Mouse (Mus musculus) cortical plate, adult 2 months (tissue): ENCODE results near the gene Vps37b. TPM values are rescaled to one million over a fixed set of nuclear protein-coding genes. Genes with fewer than 3 reads are reported as not detected.

Experiments
- H3K27ac ChIP-seq: fragments of 200-500 bp; 2 replicates; pipeline ENCODE4 v1.5.1; 2012; ENCODE audit warnings: low read length, control low read depth, inconsistent platforms; ENCODE audit not compliant: insufficient read depth
- H3K4me1 ChIP-seq: fragments of 200-500 bp; 2 replicates; pipeline ENCODE4 v1.6.1; 2011; ENCODE audit warnings: low read length; ENCODE audit not compliant: control insufficient read depth, insufficient read depth
- H3K4me3 ChIP-seq: fragments of 200-500 bp; 2 replicates; pipeline ENCODE4 v1.5.1; 2011; ENCODE audit warnings: mild to moderate bottlenecking, low read length, control low read depth; ENCODE audit not compliant: insufficient read depth
- CTCF ChIP-seq: fragments of 200-500 bp; IDR thresholded peaks from 2 replicates; pipeline ENCODE4 v1.5.1; 2011; ENCODE audit warnings: mild to moderate bottlenecking, control low read depth, low read length; ENCODE audit not compliant: insufficient read depth; ENCODE audit errors: extremely low read depth
- POLR2A ChIP-seq: fragments of 200-500 bp; IDR thresholded peaks from 2 replicates; pipeline ENCODE4 v1.6.1; 2011; ENCODE audit warnings: mild to moderate bottlenecking, low read length, control low read depth; ENCODE audit not compliant: insufficient read depth; ENCODE audit errors: extremely low read depth
- polyA plus RNA-seq: library from polyadenylated mRNA; depleted of rRNA; stranded (reverse); fragments of >200 nt; gene quantifications from 2 replicates; pipeline ENCODE4 v1.2.3, GENCODE M21; 2012; rRNA removed

Vps37b gene
- polyA plus RNA-seq, 1 experiment: 48.4 TPM

- no peak for TF ChIP-seq POLR2A
- no peak for TF ChIP-seq CTCF
These were observed 71.0 kb downstream of the Vps37b start for GRCm38 (mm10) chr5:123961046-123961445.

GRCm38 (mm10) chr5:123960129-123960528 is 71.9 kb downstream of the Vps37b start:
- TF ChIP-seq CTCF (no peak), POLR2A (no peak)
- no peak overlapping the region for H3K27ac ChIP-seq
- 0 out of 2 replicates have a peak, but pooled peaks cover 1% of the 10 kb centered on the region for H3K4me1 ChIP-seq
- H3K4me3 ChIP-seq: no peak overlapping the region

More at GRCm38 (mm10) chr5:123961046-123961445, 71.0 kb downstream of the Vps37b start:
- H3K27ac ChIP-seq: no peak overlapping the region
- no peak overlapping the region for H3K4me3 ChIP-seq
- 0 out of 2 replicates have a peak, but pooled peaks cover 1% of the 10 kb centered on the region for H3K4me1 ChIP-seq

- Histone ChIP-seq H3K4me1 (peaks cover 3% of the 10 kb centered on the region; the same call in 1 of the 2 replicates), H3K4me3 (no peak overlapping the region), H3K27ac (no peak overlapping the region)
- TF ChIP-seq POLR2A (no peak), CTCF (no peak)
These were observed 73.1 kb downstream of the Vps37b start for GRCm38 (mm10) chr5:123959018-123959417.

GRCm38 (mm10) chr5:123957213-123957612 is 74.9 kb downstream of the Vps37b start:
- H3K4me3 ChIP-seq: no peak overlapping the region
- H3K4me1 ChIP-seq: peaks cover 5% of the 10 kb centered on the region; the same call in 1 of the 2 replicates
- TF ChIP-seq POLR2A (no peak), CTCF (no peak)
- H3K27ac ChIP-seq: no peak overlapping the region

Other genes with a start within 250 kb of the Vps37b start
- gene Hcar2, start 166.8 kb downstream of the Vps37b start, polyA plus RNA-seq: 0.04 and 0.06 TPM in 2 replicates
- gene Hcar1, start 152.2 kb downstream of the Vps37b start, polyA plus RNA-seq: 1.1 TPM in 2 replicates
- 46.1 and 54.1 TPM in 2 replicates for gene Denr, start 125.1 kb downstream of the Vps37b start, polyA plus RNA-seq
- gene Gm43518, start 104.9 kb downstream of the Vps37b start, polyA plus RNA-seq: 1.0 and 1.8 TPM in 2 replicates
- 5.4 and 6.5 TPM in 2 replicates for gene Ccdc62, start 101.6 kb downstream of the Vps37b start, polyA plus RNA-seq
- 42.1 and 46.6 TPM in 2 replicates for gene Hip1r, start 58.6 kb downstream of the Vps37b start, polyA plus RNA-seq
- 35.5 and 37.8 TPM in 2 replicates for gene Abcb9, start 63.5 kb upstream of the Vps37b start, polyA plus RNA-seq
- 43.2 and 45.1 TPM in 2 replicates for gene Ogfod2, start 80.0 kb upstream of the Vps37b start, polyA plus RNA-seq
- gene Arl6ip4, start 83.8 kb upstream of the Vps37b start, polyA plus RNA-seq: 72.5 and 78.9 TPM in 2 replicates
- gene Pitpnm2, start 217.5 kb upstream of the Vps37b start, polyA plus RNA-seq: 178 and 196 TPM in 2 replicates